Mouse (Mus musculus) spleen, adult 2 months (tissue): ENCODE results near the gene Pepd.

Experiments
- CTCF ChIP-seq: fragments of 200-500 bp; IDR thresholded peaks from 2 replicates; pipeline ENCODE4 v1.5.1; 2011; ENCODE audit warnings: mild to moderate bottlenecking, inconsistent platforms; ENCODE audit not compliant: insufficient read depth, insufficient read length, insufficient replicate concordance; ENCODE audit errors: extremely low read depth
- POLR2A ChIP-seq: fragments of 200-500 bp; IDR thresholded peaks from 2 replicates; pipeline ENCODE4 v1.6.1; 2011; ENCODE audit warnings: low read depth, low read length, inconsistent platforms

GRCm38 (mm10) chr7:34897058-34897457 is 15.1 kb upstream of the Pepd start:
- TF ChIP-seq CTCF (no peak), POLR2A (no peak)
